Mouse (Mus musculus) heart, adult 2 months (tissue): ENCODE measurements around the gene Car9.

Experiments
- EP300 ChIP-seq: fragments of 200-500 bp; IDR thresholded peaks from 2 replicates; pipeline ENCODE4 v1.6.1; 2011; ENCODE audit warnings: low read depth, low read length, control low read depth; ENCODE audit not compliant: insufficient read depth
- POLR2A ChIP-seq: fragments of 200-500 bp; IDR thresholded peaks from 2 replicates; pipeline ENCODE4 v1.6.1; 2011; ENCODE audit warnings: mild to moderate bottlenecking, low read depth, low read length, control low read depth; ENCODE audit not compliant: insufficient read depth

- TF ChIP-seq EP300, result no peak
- no peak for TF ChIP-seq POLR2A
Measured at GRCm38 (mm10) chr4:43504269-43504668, 2.5 kb upstream of the Car9 start.
